Mouse (Mus musculus) stomach, embryonic 16.5 days (tissue): ENCODE measurements around the gene Dach1. TPM values are rescaled to one million over a fixed set of nuclear protein-coding genes. Genes with fewer than 3 reads are reported as not detected.

Experiments
- ATAC-seq: fragments of 200-750 bp; cut with Nextera tagmentation; 2 replicates; pipeline ENCODE4 v1.8.0; 2017; ENCODE audit warnings: moderate number of reproducible peaks, moderate TSS enrichment; ENCODE audit not compliant: insufficient read depth, low FRiP score
- H3K27ac ChIP-seq: fragments of 300-500 bp; sonication (generic); 2 replicates; pipeline ENCODE4 v1.5.1; 2014; ENCODE audit warnings: low read length
- H3K27me3 ChIP-seq: fragments of 300-500 bp; sonication (generic); 2 replicates; pipeline ENCODE4 v1.6.1; 2014; ENCODE audit warnings: low read length, control low read depth, mixed read lengths; ENCODE audit not compliant: control insufficient read depth, insufficient read depth
- H3K36me3 ChIP-seq: fragments of 300-500 bp; sonication (generic); 2 replicates; pipeline ENCODE4 v1.6.1; 2014; ENCODE audit warnings: low read length; ENCODE audit not compliant: control insufficient read depth, insufficient read depth
- H3K4me1 ChIP-seq: fragments of 300-500 bp; sonication (generic); 2 replicates; pipeline ENCODE4 v1.6.1; 2014; ENCODE audit warnings: low read length, control low read depth, mixed read lengths; ENCODE audit not compliant: control insufficient read depth, insufficient read depth
- H3K4me2 ChIP-seq: fragments of 300-500 bp; sonication (generic); 2 replicates; pipeline ENCODE4 v1.6.1; 2014; ENCODE audit warnings: low read depth, low read length, mixed read lengths
- H3K4me3 ChIP-seq: fragments of 300-500 bp; sonication (generic); replicated peaks from 2 replicates; pipeline ENCODE4 v1.5.1; 2014; ENCODE audit warnings: mild to moderate bottlenecking, low read length
- H3K9ac ChIP-seq: fragments of 300-500 bp; sonication (generic); 2 replicates; pipeline ENCODE4 v1.6.1; 2014; ENCODE audit warnings: low read length
- H3K9me3 ChIP-seq: fragments of 300-500 bp; sonication (generic); replicated peaks from 2 replicates; pipeline ENCODE4 v1.6.1; 2016; ENCODE audit warnings: low read length, control low read depth; ENCODE audit not compliant: control insufficient read depth
- whole genome bisulfite sequencing: fragments of 180-500 bp; shearing (Covaris S2); extraction: QIAGEN DNeasy Blood & Tissue Kit; methylation state at CpG from one replicate; pipeline ENCODE4 v1.1.7; 2014; 5-methylcytosine and 5-hydroxymethylcytosine counted together
- polyA plus RNA-seq: library from polyadenylated mRNA; unstranded; fragments of >200 nt; fragmentation: Nextera tagmentation; extraction: Ambion mirVana; gene quantifications from 2 replicates; pipeline ENCODE4 v1.2.1, GENCODE M21; 2015

Dach1 gene
- polyA plus RNA-seq, 1 experiment from 2014 or later = 3.7 TPM

- no peaks in the 10 kb centered on the region for H3K36me3 ChIP-seq
- H3K4me1 ChIP-seq = no peaks in the 10 kb centered on the region
- no peak overlapping the region for H3K9ac ChIP-seq
- no peak overlapping the region for H3K27ac ChIP-seq
- no peaks in the 10 kb centered on the region for H3K9me3 ChIP-seq
- WGBS = 59% methylated on average over 1 of the region's 1 CpGs
- no peak overlapping the region for H3K4me2 ChIP-seq
- no peaks in the 10 kb centered on the region for H3K27me3 ChIP-seq
- H3K4me3 ChIP-seq = no peak overlapping the region
- ATAC-seq = no peak
Observed at GRCm38 (mm10) chr14:98123032-98123431, 46.5 kb downstream of the Dach1 start.

GRCm38 (mm10) chr14:98116627-98117026 lies 52.9 kb downstream of the Dach1 start:
- Histone ChIP-seq H3K4me3 (no peak overlapping the region), H3K9ac (no peak overlapping the region), H3K4me1 (no peaks in the 10 kb centered on the region), H3K9me3 (no peaks in the 10 kb centered on the region), H3K27ac (no peak overlapping the region), H3K27me3 (no peaks in the 10 kb centered on the region), H3K36me3 (no peaks in the 10 kb centered on the region), H3K4me2 (no peak overlapping the region)
- ATAC-seq = no peak
- WGBS = 57% methylated on average over 1 of the region's 1 CpGs

GRCm38 (mm10) chr14:98113106-98113505 lies 56.5 kb downstream of the Dach1 start:
- ATAC-seq = no peak
- H3K36me3 ChIP-seq = no peaks in the 10 kb centered on the region
- no peaks in the 10 kb centered on the region for H3K27me3 ChIP-seq
- no peak overlapping the region for H3K4me3 ChIP-seq
- H3K4me1 ChIP-seq = no peaks in the 10 kb centered on the region
- no peak overlapping the region for H3K9ac ChIP-seq
- H3K9me3 ChIP-seq = no peaks in the 10 kb centered on the region
- H3K4me2 ChIP-seq = no peak overlapping the region
- no peak overlapping the region for H3K27ac ChIP-seq
- WGBS = 73% methylated on average over 1 of the region's 1 CpGs

GRCm38 (mm10) chr14:98109929-98110328 lies 59.6 kb downstream of the Dach1 start:
- Histone ChIP-seq H3K27me3 (no peaks in the 10 kb centered on the region), H3K4me1 (no peaks in the 10 kb centered on the region), H3K4me2 (no peak overlapping the region), H3K27ac (no peak overlapping the region), H3K4me3 (no peak overlapping the region), H3K36me3 (no peaks in the 10 kb centered on the region), H3K9ac (no peak overlapping the region), H3K9me3 (no peaks in the 10 kb centered on the region)
- 83% methylated on average over 2 of the region's 2 CpGs for WGBS
- no peak for ATAC-seq

GRCm38 (mm10) chr14:98108764-98109163 lies 60.8 kb downstream of the Dach1 start:
- Histone ChIP-seq H3K27me3 (no peaks in the 10 kb centered on the region), H3K9me3 (no peaks in the 10 kb centered on the region), H3K27ac (no peak overlapping the region), H3K4me3 (no peak overlapping the region), H3K4me1 (no peaks in the 10 kb centered on the region), H3K9ac (no peak overlapping the region), H3K36me3 (no peaks in the 10 kb centered on the region), H3K4me2 (no peak overlapping the region)
- no peak for ATAC-seq
- WGBS = 45% methylated on average over 3 of the region's 3 CpGs

GRCm38 (mm10) chr14:98106208-98106607 lies 63.4 kb downstream of the Dach1 start:
- no peaks in the 10 kb centered on the region for H3K4me1 ChIP-seq
- H3K27me3 ChIP-seq = no peaks in the 10 kb centered on the region
- no peak overlapping the region for H3K4me3 ChIP-seq
- H3K9me3 ChIP-seq = no peaks in the 10 kb centered on the region
- H3K4me2 ChIP-seq = no peak overlapping the region
- H3K36me3 ChIP-seq = no peaks in the 10 kb centered on the region
- ATAC-seq = no peak
- H3K27ac ChIP-seq = no peak overlapping the region
- no peak overlapping the region for H3K9ac ChIP-seq

- Histone ChIP-seq H3K4me3 (no peak overlapping the region), H3K4me1 (no peaks in the 10 kb centered on the region), H3K27me3 (no peaks in the 10 kb centered on the region), H3K4me2 (no peak overlapping the region), H3K27ac (no peak overlapping the region), H3K36me3 (no peaks in the 10 kb centered on the region), H3K9ac (no peak overlapping the region), H3K9me3 (no peaks in the 10 kb centered on the region)
- WGBS = 54% methylated on average over 10 of the region's 10 CpGs
- no peak for ATAC-seq
Observed at GRCm38 (mm10) chr14:98104314-98104955, 65.1 kb downstream of the Dach1 start.

GRCm38 (mm10) chr14:98095229-98095628 lies 74.3 kb downstream of the Dach1 start:
- no peaks in the 10 kb centered on the region for H3K36me3 ChIP-seq
- H3K9me3 ChIP-seq = no peaks in the 10 kb centered on the region
- no peak overlapping the region for H3K4me3 ChIP-seq
- H3K4me2 ChIP-seq = no peak overlapping the region
- 54% methylated on average over 4 of the region's 4 CpGs for WGBS
- H3K27ac ChIP-seq = no peak overlapping the region
- no peaks in the 10 kb centered on the region for H3K4me1 ChIP-seq
- ATAC-seq = no peak
- no peak overlapping the region for H3K9ac ChIP-seq
- no peaks in the 10 kb centered on the region for H3K27me3 ChIP-seq

GRCm38 (mm10) chr14:98089246-98089645 lies 80.3 kb downstream of the Dach1 start:
- Histone ChIP-seq H3K4me3 (no peak overlapping the region), H3K4me2 (no peak overlapping the region), H3K36me3 (no peaks in the 10 kb centered on the region), H3K9ac (no peak overlapping the region), H3K9me3 (no peaks in the 10 kb centered on the region), H3K4me1 (no peaks in the 10 kb centered on the region), H3K27me3 (no peaks in the 10 kb centered on the region), H3K27ac (no peak overlapping the region)
- ATAC-seq = no peak
- WGBS = 90% methylated on average over 2 of the region's 2 CpGs
